Mouse (Mus musculus): ENCODE data around the gene Aqp6.

Gene Aqp6

GRCm38 (mm10) chr15:99600986-99601822, at the start of gene Aqp6:
Gene Aqp6 (plus strand): TSS chr15:99601400.
- no peak for DNase-seq

- no peak for DNase-seq
These were observed 47.4 kb upstream of the Aqp6 start for GRCm38 (mm10) chr15:99553767-99554166.

GRCm38 (mm10) chr15:99558947-99559346, 42.3 kb upstream of the Aqp6 start:
- no peak for DNase-seq

- no peak for DNase-seq
These were observed 41.0 kb upstream of the Aqp6 start for GRCm38 (mm10) chr15:99560246-99560645.

GRCm38 (mm10) chr15:99567371-99567770, 33.8 kb upstream of the Aqp6 start:
- DNase-seq, result no peak

GRCm38 (mm10) chr15:99568682-99569081, 32.5 kb upstream of the Aqp6 start:
- no peak for DNase-seq

- DNase-seq, result no peak
These were observed 32.1 kb upstream of the Aqp6 start for GRCm38 (mm10) chr15:99569123-99569522.

GRCm38 (mm10) chr15:99578802-99579485, 22.3 kb upstream of the Aqp6 start, which contains the start of gene Aqp2:
Gene Aqp2 (plus strand): TSS chr15:99579055.
- no peak for DNase-seq

- no peak for DNase-seq
These were observed 17.5 kb upstream of the Aqp6 start for GRCm38 (mm10) chr15:99583463-99584344.

GRCm38 (mm10) chr15:99584407-99585202, 16.6 kb upstream of the Aqp6 start:
- DNase-seq, result peak; percentile 17

- DNase-seq, result no peak
These were observed 15.5 kb upstream of the Aqp6 start for GRCm38 (mm10) chr15:99585741-99586140.

- DNase-seq, result no peak
These were observed 14.7 kb upstream of the Aqp6 start for GRCm38 (mm10) chr15:99586525-99586924.

GRCm38 (mm10) chr15:99589237-99589636, 12.0 kb upstream of the Aqp6 start:
- DNase-seq, result no peak

GRCm38 (mm10) chr15:99589704-99590103, 11.5 kb upstream of the Aqp6 start:
- DNase-seq, result no peak

GRCm38 (mm10) chr15:99590429-99591084, 10.6 kb upstream of the Aqp6 start, which contains the start of gene Aqp5:
Gene Aqp5 (plus strand): TSS chr15:99590782.
- DNase-seq, result no peak

- DNase-seq, result no peak
These were observed 9.0 kb upstream of the Aqp6 start for GRCm38 (mm10) chr15:99592177-99592576.

GRCm38 (mm10) chr15:99592877-99593276, 8.3 kb upstream of the Aqp6 start:
- DNase-seq, result no peak

GRCm38 (mm10) chr15:99594951-99595350, 6.2 kb upstream of the Aqp6 start:
- DNase-seq, result no peak

- DNase-seq, result peak; percentile 83
These were observed 5.0 kb upstream of the Aqp6 start for GRCm38 (mm10) chr15:99596056-99596687.

GRCm38 (mm10) chr15:99596841-99597240, 4.4 kb upstream of the Aqp6 start:
- no peak for DNase-seq

GRCm38 (mm10) chr15:99597596-99597995, 3.6 kb upstream of the Aqp6 start:
- DNase-seq, result no peak
